Mouse (Mus musculus) lung, postnatal 0 days (tissue): ENCODE data around the gene Usp39. TPM values are rescaled to one million over a fixed set of nuclear protein-coding genes. Genes with fewer than 3 reads are reported as not detected.
A peak's percentile ranks its signal among the peaks of the same experiment; 100 is the strongest.

Source experiments
- ATAC-seq: fragments of 200-750 bp; cut with Nextera tagmentation; 2 replicates; pipeline ENCODE4 v1.8.0; 2017; ENCODE audit warnings: moderate library complexity
- DNase-seq: peaks from one replicate; pipeline ENCODE4 v3.0.0-alpha.2; 2016; ENCODE audit warnings: low spot score
- H3K27ac ChIP-seq: fragments of 300-500 bp; sonication (generic); 2 replicates; pipeline ENCODE4 v1.5.1; 2014; ENCODE audit warnings: antibody characterized with exemption, mild to moderate bottlenecking, low read length, mixed read lengths
- H3K27me3 ChIP-seq: fragments of 300-500 bp; sonication (generic); replicated peaks from 2 replicates; pipeline ENCODE4 v1.6.1; 2014; ENCODE audit warnings: low read length, mixed read lengths; ENCODE audit not compliant: insufficient read depth
- H3K36me3 ChIP-seq: fragments of 300-500 bp; sonication (generic); 2 replicates; pipeline ENCODE4 v1.6.1; 2014; ENCODE audit warnings: low read length, mixed read lengths; ENCODE audit not compliant: insufficient read depth
- H3K4me1 ChIP-seq: fragments of 300-500 bp; sonication (generic); 2 replicates; pipeline ENCODE4 v1.6.1; 2014; ENCODE audit warnings: antibody characterized with exemption, low read depth, low read length, mixed read lengths; ENCODE audit not compliant: insufficient read depth
- H3K4me2 ChIP-seq: fragments of 300-500 bp; sonication (generic); replicated peaks from 2 replicates; pipeline ENCODE4 v1.6.1; 2014; ENCODE audit warnings: low read depth, mild to moderate bottlenecking, low read length, moderate library complexity, mixed read lengths
- H3K4me3 ChIP-seq: fragments of 300-500 bp; sonication (generic); 2 replicates; pipeline ENCODE4 v1.5.1; 2014; ENCODE audit warnings: low read depth, low read length
- H3K9ac ChIP-seq: fragments of 300-500 bp; sonication (generic); replicated peaks from 2 replicates; pipeline ENCODE4 v1.6.1; 2014; ENCODE audit warnings: low read depth, mild to moderate bottlenecking
- H3K9me3 ChIP-seq: fragments of 300-500 bp; sonication (generic); 2 replicates; pipeline ENCODE4 v1.6.1; 2016; ENCODE audit warnings: low read length, mixed read lengths
- CTCF ChIP-seq: IDR thresholded peaks from 2 replicates; pipeline ENCODE4 v1.5.1; 2016; ENCODE audit warnings: antibody characterized with exemption, mild to moderate bottlenecking
- EP300 ChIP-seq: IDR thresholded peaks from 2 replicates; pipeline ENCODE4 v1.6.1; 2016; ENCODE audit warnings: antibody characterized with exemption, mild to moderate bottlenecking, control low read depth
- WGBS: fragments of 180-500 bp; shearing (Covaris S2); extraction: QIAGEN DNeasy Blood & Tissue Kit; methylation state at CpG from one replicate; pipeline ENCODE4 v1.1.7; 2014; 5-methylcytosine and 5-hydroxymethylcytosine counted together
- polyA plus RNA-seq: library from polyadenylated mRNA; unstranded; fragments of >200 nt; fragmentation: Nextera tagmentation; extraction: Ambion mirVana; gene quantifications from 2 replicates; pipeline ENCODE4 v1.2.1, GENCODE M21; 2015

Usp39 gene
- polyA plus RNA-seq, 1 experiment from 2014 or later: 27.4 TPM

- ATAC-seq (no peak), DNase-seq (no peak)
- 83% methylated on average over 2 of the region's 2 CpGs for WGBS
- H3K4me2 ChIP-seq: no peak overlapping the region
- H3K27ac ChIP-seq: no peak overlapping the region
- no peak overlapping the region for H3K9ac ChIP-seq
- H3K27me3 ChIP-seq: no peaks in the 10 kb centered on the region
- H3K36me3 ChIP-seq: no peaks in the 10 kb centered on the region
- TF ChIP-seq CTCF: no peak
- TF ChIP-seq EP300: no peak
- peaks cover 22% of the 10 kb centered on the region for H3K4me1 ChIP-seq
- H3K4me3 ChIP-seq: no peak overlapping the region
- H3K9me3 ChIP-seq: no peaks in the 10 kb centered on the region
Observed at GRCm38 (mm10) chr6:72350214-72350613, 5.2 kb upstream of the Usp39 start.

- WGBS: 52% methylated on average over 10 of the region's 10 CpGs
- Histone ChIP-seq H3K36me3 (no peaks in the 10 kb centered on the region), H3K4me1 (peaks cover 14% of the 10 kb centered on the region; the same call in 1 of the 2 replicates), H3K9ac (no peak overlapping the region), H3K4me2 (peak overlapping the region; percentile 86; the same call in 1 of the 2 replicates), H3K4me3 (no peak overlapping the region), H3K27ac (peak overlapping the region; percentile 92; the same call in 1 of the 2 replicates), H3K9me3 (no peaks in the 10 kb centered on the region), H3K27me3 (no peaks in the 10 kb centered on the region)
- ATAC-seq: no peak
- no peak for DNase-seq
- TF ChIP-seq CTCF (no peak), EP300 (no peak)
Observed at GRCm38 (mm10) chr6:72348411-72348810, 3.4 kb upstream of the Usp39 start.

GRCm38 (mm10) chr6:72347166-72347941, 2.4 kb upstream of the Usp39 start, which contains the start of gene 0610030E20Rik:
TSS of gene 0610030E20Rik (plus strand) at chr6:72347317.
- under 1% methylated on average over 57 of the region's 72 CpGs for WGBS
- ATAC-seq (peak; percentile 66), DNase-seq (peak; percentile 78)
- Histone ChIP-seq H3K36me3 (no peaks in the 10 kb centered on the region), H3K27ac (peak within 1 kb of the TSS; percentile 92), H3K9ac (peak within 1 kb of the TSS; percentile 86), H3K4me3 (peak within 1 kb of the TSS; percentile 62), H3K4me2 (peak within 1 kb of the TSS; percentile 86), H3K4me1 (peaks cover 10% of the 10 kb centered on the region; the same call in 1 of the 2 replicates), H3K27me3 (no peaks in the 10 kb centered on the region), H3K9me3 (no peaks in the 10 kb centered on the region)
- TF ChIP-seq CTCF (peak; percentile 41), EP300 (peak; percentile 29; the same call in 1 of the 2 replicates)

- TF ChIP-seq EP300: no peak
- 0 out of 2 replicates have a peak, but pooled peaks have one; percentile 8 for TF ChIP-seq CTCF
- Histone ChIP-seq H3K36me3 (no peaks in the 10 kb centered on the region), H3K4me3 (no peak overlapping the region), H3K9ac (no peak overlapping the region), H3K9me3 (no peaks in the 10 kb centered on the region), H3K4me2 (no peak overlapping the region), H3K27ac (no peak overlapping the region), H3K4me1 (peaks cover 10% of the 10 kb centered on the region; the same call in 1 of the 2 replicates), H3K27me3 (no peaks in the 10 kb centered on the region)
- 74% methylated on average over 4 of the region's 4 CpGs for WGBS
- DNase-seq: no peak
- ATAC-seq: no peak
Observed at GRCm38 (mm10) chr6:72346261-72346660, 1.3 kb upstream of the Usp39 start.

- no peak overlapping the region for H3K4me3 ChIP-seq
- H3K27ac ChIP-seq: no peak overlapping the region
- no peaks in the 10 kb centered on the region for H3K36me3 ChIP-seq
- ATAC-seq (no peak), DNase-seq (no peak)
- no peak overlapping the region; the same call in 1 of the 2 replicates for H3K4me2 ChIP-seq
- H3K4me1 ChIP-seq: peaks cover 10% of the 10 kb centered on the region; the same call in 1 of the 2 replicates
- no peak for TF ChIP-seq EP300
- no peak for TF ChIP-seq CTCF
- 46% methylated on average over 6 of the region's 6 CpGs for WGBS
- no peaks in the 10 kb centered on the region for H3K27me3 ChIP-seq
- no peak overlapping the region for H3K9ac ChIP-seq
- no peaks in the 10 kb centered on the region for H3K9me3 ChIP-seq
Observed at GRCm38 (mm10) chr6:72345633-72346032, 649 bp upstream of the Usp39 start.

GRCm38 (mm10) chr6:72344396-72345073, 449 bp downstream of the Usp39 start:
- peak; percentile 64 for DNase-seq
- Histone ChIP-seq H3K9ac (peak overlapping the region; percentile 85), H3K27ac (peak overlapping the region; percentile 90), H3K4me1 (peaks cover 10% of the 10 kb centered on the region; the same call in 1 of the 2 replicates), H3K9me3 (no peaks in the 10 kb centered on the region), H3K36me3 (0 out of 2 replicates have a peak, but pooled peaks cover 2% of the 10 kb centered on the region), H3K4me3 (peak overlapping the region; percentile 91), H3K27me3 (no peaks in the 10 kb centered on the region), H3K4me2 (peak overlapping the region; percentile 77)
- peak; percentile 51 for ATAC-seq
- 0% methylated on average over 36 of the region's 42 CpGs for WGBS
- TF ChIP-seq CTCF (no peak), EP300 (no peak)
